Mouse (Mus musculus) heart, adult 2 months (tissue): Measurements from ENCODE around the gene Tmem125. TPM values are rescaled to one million over a fixed set of nuclear protein-coding genes. Genes with fewer than 3 reads are reported as not detected.

ENCODE experiments used
- DNase-seq, 2 experiments: peaks; one replicate each; pipeline ENCODE4 v3.0.0; 2021
- H3K27ac ChIP-seq: fragments of 200-600 bp; 2 replicates; pipeline ENCODE4 v1.8.1; 2022
- H3K27me3 ChIP-seq: fragments of 200-500 bp; 2 replicates; pipeline ENCODE4 v1.6.1; 2012; ENCODE audit warnings: mild to moderate bottlenecking, low read length, inconsistent platforms, mixed read lengths; ENCODE audit not compliant: control insufficient read depth, insufficient read depth
- H3K36me3 ChIP-seq: fragments of 200-500 bp; 2 replicates; pipeline ENCODE4 v1.6.1; 2012; ENCODE audit warnings: low read length, inconsistent platforms; ENCODE audit not compliant: control insufficient read depth, insufficient read depth
- H3K4me1 ChIP-seq: fragments of 200-500 bp; 2 replicates; pipeline ENCODE4 v1.6.1; 2011; ENCODE audit warnings: low read length; ENCODE audit not compliant: control insufficient read depth, insufficient read depth
- H3K4me3 ChIP-seq: fragments of 200-600 bp; 2 replicates; pipeline ENCODE4 v1.8.1; 2022
- H3K79me2 ChIP-seq: fragments of 200-500 bp; replicated peaks from 2 replicates; pipeline ENCODE4 v1.6.1; 2012; ENCODE audit warnings: mild to moderate bottlenecking, inconsistent platforms, low read length, moderate library complexity, mixed read lengths; ENCODE audit not compliant: control insufficient read depth, insufficient read depth
- H3K9ac ChIP-seq: fragments of 200-500 bp; 2 replicates; pipeline ENCODE4 v1.6.1; 2012; ENCODE audit warnings: low read depth, mild to moderate bottlenecking, control low read depth, inconsistent platforms, low read length, mixed read lengths
- CTCF ChIP-seq: fragments of 200-600 bp; IDR thresholded peaks from 2 replicates; pipeline ENCODE4 v1.8.1; 2022; ENCODE audit warnings: antibody characterized with exemption, mild to moderate bottlenecking, moderate library complexity
- EP300 ChIP-seq: fragments of 200-500 bp; IDR thresholded peaks from 2 replicates; pipeline ENCODE4 v1.6.1; 2011; ENCODE audit warnings: low read depth, low read length, control low read depth; ENCODE audit not compliant: insufficient read depth
- POLR2A ChIP-seq: fragments of 200-500 bp; IDR thresholded peaks from 2 replicates; pipeline ENCODE4 v1.6.1; 2011; ENCODE audit warnings: mild to moderate bottlenecking, low read depth, low read length, control low read depth; ENCODE audit not compliant: insufficient read depth
- WGBS: fragments of 180-500 bp; shearing (Covaris S2); methylation state at CpG from one replicate; pipeline ENCODE4 v1.1.7; 2018; 5-methylcytosine and 5-hydroxymethylcytosine counted together
- intact Hi-C: fragments of 180-260 bp; cut with DNase I; formaldehyde crosslinking; loops from one replicate; pipeline ENCODE4 v1.15.1; 2025
- polyA plus RNA-seq: library from polyadenylated mRNA; depleted of rRNA; stranded (reverse); fragments of >200 nt; gene quantifications from 2 replicates; pipeline ENCODE4 v1.2.3, GENCODE M21; 2012
- total RNA-seq, 2 experiments: library from RNA; stranded (reverse); gene quantifications; 2 replicates each; pipeline ENCODE4 v1.2.3; 2021

Gene Tmem125
- total and polyA plus RNA-seq, 3 experiments: 0.70 TPM; not detected in 2

DNA sequence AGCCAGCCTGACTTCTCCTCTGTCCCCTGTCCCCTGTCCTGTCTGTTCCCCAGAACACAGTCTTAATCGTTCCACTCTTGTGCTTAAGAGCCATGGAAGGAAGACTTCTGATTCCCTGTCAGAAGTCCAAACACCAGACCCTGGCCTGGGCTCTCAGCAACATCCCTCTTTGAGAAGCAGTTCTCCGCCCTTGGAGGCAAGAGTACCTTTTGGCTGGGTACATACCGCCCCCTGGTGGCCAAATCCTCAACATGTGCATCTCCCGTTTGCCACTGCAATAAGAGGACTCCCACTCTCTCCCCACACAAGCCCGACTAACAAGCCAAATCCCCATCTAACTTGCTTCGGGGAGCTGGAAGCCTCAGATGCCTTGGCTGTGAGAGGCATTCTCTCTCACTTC, 32.3 kb upstream of the Tmem125 start:
- WGBS: 3% methylated on average over 6 of the region's 6 CpGs
- Histone ChIP-seq H3K4me3 (no peak overlapping the region), H3K27me3 (no peaks in the 10 kb centered on the region), H3K79me2 (no peaks in the 10 kb centered on the region), H3K36me3 (no peaks in the 10 kb centered on the region), H3K9ac (no peak overlapping the region), H3K4me1 (no peaks in the 10 kb centered on the region), H3K27ac (no peak overlapping the region)
- peak; percentile 53 to 78 for DNase-seq
- TF ChIP-seq CTCF (peak; percentile 92), POLR2A (no peak)
- intact Hi-C loops: no loop called here

DNA sequence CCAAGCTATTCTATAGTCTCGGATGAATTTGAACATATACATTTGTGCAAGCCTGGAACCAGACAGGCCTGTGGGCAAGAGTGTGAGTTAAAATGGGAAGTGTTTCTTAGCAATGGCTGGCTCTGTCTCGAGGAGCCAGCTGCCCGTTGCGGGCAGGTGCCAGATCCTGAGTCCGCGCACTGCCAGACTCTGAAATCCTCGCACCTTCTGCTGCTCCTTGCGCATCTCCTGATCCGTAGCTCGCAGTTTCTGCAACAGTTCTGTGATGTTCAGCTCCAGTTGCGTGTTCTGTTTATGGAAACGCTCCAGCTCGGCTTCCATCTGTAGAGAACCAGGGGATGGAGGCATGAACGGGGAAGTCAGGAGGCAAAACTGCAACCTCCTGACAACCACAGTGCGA, 27.6 kb upstream of the Tmem125 start:
- WGBS: 81% methylated on average over 14 of the region's 15 CpGs
- H3K27me3 ChIP-seq: no peaks in the 10 kb centered on the region
- DNase-seq: no peak
- intact Hi-C loops: no loop called here
- no peak for TF ChIP-seq EP300
- no peak for TF ChIP-seq CTCF
- no peak for TF ChIP-seq POLR2A
- no peaks in the 10 kb centered on the region for H3K36me3 ChIP-seq
- no peak overlapping the region for H3K9ac ChIP-seq
- H3K79me2 ChIP-seq: no peaks in the 10 kb centered on the region
- no peak overlapping the region for H3K27ac ChIP-seq
- H3K4me3 ChIP-seq: no peak overlapping the region
- H3K4me1 ChIP-seq: no peaks in the 10 kb centered on the region

DNA sequence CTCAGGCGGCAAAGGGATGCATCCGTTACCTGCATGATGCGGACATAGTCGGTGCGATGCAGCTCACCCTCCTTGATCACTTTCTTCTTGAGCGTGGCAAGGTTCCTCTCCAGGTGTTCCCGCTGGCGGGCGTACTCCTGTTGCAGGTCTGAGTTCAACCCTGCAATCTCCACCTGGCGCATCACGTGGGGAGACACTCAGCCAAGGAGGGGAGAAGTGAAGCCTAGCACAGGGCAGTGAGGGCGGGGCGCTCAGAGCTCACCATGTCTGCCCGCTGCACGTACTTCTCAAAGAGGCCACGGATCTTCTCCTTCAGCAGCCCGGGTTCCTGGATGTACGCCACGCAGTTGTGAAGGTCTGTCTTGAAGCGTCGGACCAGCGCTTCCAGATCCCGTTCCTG, 25.5 kb upstream of the Tmem125 start:
- intact Hi-C loops: loop anchor here (5.0 kb wide), 3 partner anchors 82 to 352 kb away; no protein-coding TSS in a partner anchor
- TF ChIP-seq EP300 (no peak), CTCF (no peak), POLR2A (no peak)
- no peaks in the 10 kb centered on the region; the same call in 1 of the 2 replicates for H3K4me1 ChIP-seq
- WGBS: 75% methylated on average over 23 of the region's 23 CpGs
- no peak overlapping the region for H3K9ac ChIP-seq
- H3K27me3 ChIP-seq: no peaks in the 10 kb centered on the region
- H3K79me2 ChIP-seq: no peaks in the 10 kb centered on the region
- no peak overlapping the region for H3K4me3 ChIP-seq
- no peak overlapping the region for H3K27ac ChIP-seq
- DNase-seq: no peak
- no peaks in the 10 kb centered on the region for H3K36me3 ChIP-seq

DNA sequence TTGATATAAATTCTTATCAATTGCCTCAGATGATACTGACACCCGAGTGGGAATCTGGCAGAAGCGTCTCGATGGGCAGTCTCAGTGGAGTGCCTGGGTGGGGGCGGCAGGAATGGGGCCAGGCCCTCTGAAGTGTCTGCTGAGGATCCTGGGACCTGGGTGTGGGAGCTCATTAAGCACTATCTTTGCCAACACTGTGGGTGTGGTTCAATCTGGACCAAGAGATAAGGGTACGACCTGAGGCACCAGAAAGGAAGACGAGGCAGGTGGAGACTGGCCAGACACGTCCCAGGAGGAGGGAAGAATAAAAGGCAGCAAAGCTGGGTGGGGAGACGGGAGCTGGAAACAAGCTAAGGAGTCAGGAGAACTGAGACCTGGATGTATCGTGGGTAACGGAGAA, 24.9 kb upstream of the Tmem125 start:
- H3K27me3 ChIP-seq: no peaks in the 10 kb centered on the region

DNA sequence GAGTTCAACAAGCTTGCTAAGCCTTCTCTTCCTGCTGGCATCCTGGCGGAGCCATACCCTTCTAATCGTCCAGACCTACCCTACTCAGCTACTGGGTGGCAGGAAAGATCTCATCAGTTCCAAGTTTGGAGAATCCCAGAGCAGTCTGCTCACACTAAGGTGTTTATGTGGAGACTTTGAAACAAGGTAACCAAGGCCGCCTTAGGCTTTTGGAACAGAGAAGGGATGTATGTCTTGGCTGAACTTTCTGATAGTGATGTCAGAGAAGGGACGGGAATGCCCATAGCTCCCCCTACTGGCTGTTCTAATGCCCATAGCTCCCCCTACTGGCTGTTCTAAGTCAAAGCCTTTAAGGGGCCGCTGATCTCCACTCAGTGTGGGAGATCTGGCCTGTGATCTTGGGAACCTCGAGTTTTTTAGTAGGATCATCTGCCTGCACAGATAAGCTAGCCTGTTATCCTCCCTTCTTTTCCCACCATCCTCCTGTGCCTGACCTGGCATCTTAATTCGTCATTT, 22.4 kb upstream of the Tmem125 start:
- Histone ChIP-seq H3K36me3 (no peaks in the 10 kb centered on the region), H3K4me1 (no peaks in the 10 kb centered on the region; the same call in 1 of the 2 replicates), H3K27me3 (no peaks in the 10 kb centered on the region), H3K79me2 (no peaks in the 10 kb centered on the region), H3K27ac (no peak overlapping the region), H3K9ac (no peak overlapping the region), H3K4me3 (no peak overlapping the region)
- DNase-seq: peak; percentile 43 to 44
- whole genome bisulfite sequencing: 30% methylated on average over 7 of the region's 7 CpGs
- no peak for TF ChIP-seq POLR2A
- TF ChIP-seq EP300: 0 out of 2 replicates have a peak, but pooled peaks have one; percentile 35
- TF ChIP-seq CTCF: no peak
- intact Hi-C loops: loop anchor here (5.0 kb wide), 3 partner anchors 79 to 349 kb away; no protein-coding TSS in a partner anchor

More for the DNA sequence above, 24.9 kb upstream of the Tmem125 start:
- H3K36me3 ChIP-seq: no peaks in the 10 kb centered on the region
- 26% methylated on average over 10 of the region's 10 CpGs for WGBS
- no peaks in the 10 kb centered on the region; the same call in 1 of the 2 replicates for H3K4me1 ChIP-seq
- TF ChIP-seq CTCF (no peak), POLR2A (no peak), EP300 (no peak)
- no peak overlapping the region for H3K4me3 ChIP-seq
- no peak overlapping the region for H3K27ac ChIP-seq
- no peaks in the 10 kb centered on the region for H3K79me2 ChIP-seq
- DNase-seq: peak in 1 of 2 experiments; percentile 34
- no peak overlapping the region for H3K9ac ChIP-seq
- intact Hi-C loops: loop anchor here (5.0 kb wide), 3 partner anchors 81 to 351 kb away; no protein-coding TSS in a partner anchor

DNA sequence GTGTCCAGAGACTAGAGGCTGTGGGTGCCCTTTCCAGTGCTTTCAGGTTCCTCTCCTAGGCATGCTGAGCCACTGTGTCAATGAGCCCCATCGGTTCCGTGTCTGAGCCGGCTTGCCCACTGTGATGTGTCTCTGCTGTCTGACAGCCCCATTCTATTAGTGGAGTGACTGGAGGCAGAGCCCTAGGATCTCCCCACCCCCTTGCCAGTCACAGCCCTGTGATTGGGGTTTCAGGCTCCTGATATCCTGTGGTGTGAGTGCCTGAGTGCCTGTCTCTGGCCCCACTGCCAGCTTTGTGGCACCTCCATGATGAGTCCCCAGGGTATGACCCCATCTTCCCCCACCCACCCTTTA, 21.1 kb upstream of the Tmem125 start:
- Histone ChIP-seq H3K27ac (no peak overlapping the region), H3K9ac (no peak overlapping the region), H3K36me3 (no peaks in the 10 kb centered on the region), H3K79me2 (no peaks in the 10 kb centered on the region), H3K4me1 (no peaks in the 10 kb centered on the region; the same call in 1 of the 2 replicates), H3K27me3 (no peaks in the 10 kb centered on the region), H3K4me3 (no peak overlapping the region)
- WGBS: 65% methylated on average over 3 of the region's 3 CpGs
- TF ChIP-seq EP300 (no peak), POLR2A (no peak), CTCF (no peak)
- intact Hi-C loops: loop anchor here (5.0 kb wide), 3 partner anchors 78 to 348 kb away; no protein-coding TSS in a partner anchor
- no peak for DNase-seq
